Mouse (Mus musculus): Measurements from ENCODE around the gene Epb41l3.

DNA sequence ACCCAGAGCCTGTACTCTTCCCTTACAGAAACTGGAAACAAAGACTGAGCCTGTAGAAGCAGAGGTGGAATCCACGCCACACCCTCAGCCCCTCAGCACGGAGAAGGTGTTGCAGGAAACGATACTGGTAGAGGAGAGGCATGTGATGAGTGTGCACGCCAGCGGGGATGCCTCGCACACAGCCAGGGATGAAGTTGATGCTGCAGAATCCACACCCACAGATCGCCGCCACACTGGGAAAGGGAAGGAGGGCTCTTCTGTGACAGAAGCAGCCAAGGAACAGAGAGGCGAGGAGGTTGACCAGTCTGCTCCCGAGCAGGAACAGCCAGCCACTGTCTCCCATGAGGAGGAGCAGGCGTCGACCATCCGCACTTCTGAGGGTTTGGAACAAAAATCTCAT lies 209.0 kb downstream of the Epb41l3 start:
- TF ChIP-seq CTCF (IDR thresholded peaks at IDR 0.05; ENCODE audit: extremely low read depth, insufficient read length, insufficient replicate concordance, low read depth, low read length) (no peak), POLR2A (IDR thresholded peaks at IDR 0.05; ENCODE audit: low read depth, low read length) (no peak)
